Mouse (Mus musculus): ENCODE data around the gene Nupl1.

DNA sequence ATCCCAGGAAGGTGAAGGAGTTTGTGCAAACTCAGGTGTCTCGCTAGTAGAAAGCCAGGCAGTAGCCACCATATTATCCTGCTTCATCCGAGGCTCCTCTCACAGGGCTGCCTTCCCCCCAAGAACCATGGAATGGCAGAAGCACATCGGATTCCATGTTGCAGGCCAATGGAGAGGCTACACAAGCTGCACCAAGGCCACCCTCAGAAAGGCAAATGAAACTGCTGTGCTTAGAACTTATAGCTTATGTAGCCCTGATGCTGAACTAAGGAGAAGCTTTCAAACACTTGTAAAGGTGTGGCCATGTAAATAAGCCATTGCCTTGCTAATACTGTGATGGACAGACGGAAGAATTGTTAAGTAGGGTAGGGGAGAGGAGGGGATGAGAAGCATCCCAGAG, 115.4 kb downstream of the Nupl1 start:
- TF ChIP-seq CTCF (conservative IDR thresholded peaks at IDR 0.05; ENCODE audit: insufficient read depth, insufficient read length, low read depth, low read length) (no peak), POLR2A (IDR thresholded peaks at IDR 0.05; ENCODE audit: low read depth, low read length) (no peak)
